Mouse (Mus musculus): Measurements from ENCODE around the gene Npnt.

Gene Npnt

DNA sequence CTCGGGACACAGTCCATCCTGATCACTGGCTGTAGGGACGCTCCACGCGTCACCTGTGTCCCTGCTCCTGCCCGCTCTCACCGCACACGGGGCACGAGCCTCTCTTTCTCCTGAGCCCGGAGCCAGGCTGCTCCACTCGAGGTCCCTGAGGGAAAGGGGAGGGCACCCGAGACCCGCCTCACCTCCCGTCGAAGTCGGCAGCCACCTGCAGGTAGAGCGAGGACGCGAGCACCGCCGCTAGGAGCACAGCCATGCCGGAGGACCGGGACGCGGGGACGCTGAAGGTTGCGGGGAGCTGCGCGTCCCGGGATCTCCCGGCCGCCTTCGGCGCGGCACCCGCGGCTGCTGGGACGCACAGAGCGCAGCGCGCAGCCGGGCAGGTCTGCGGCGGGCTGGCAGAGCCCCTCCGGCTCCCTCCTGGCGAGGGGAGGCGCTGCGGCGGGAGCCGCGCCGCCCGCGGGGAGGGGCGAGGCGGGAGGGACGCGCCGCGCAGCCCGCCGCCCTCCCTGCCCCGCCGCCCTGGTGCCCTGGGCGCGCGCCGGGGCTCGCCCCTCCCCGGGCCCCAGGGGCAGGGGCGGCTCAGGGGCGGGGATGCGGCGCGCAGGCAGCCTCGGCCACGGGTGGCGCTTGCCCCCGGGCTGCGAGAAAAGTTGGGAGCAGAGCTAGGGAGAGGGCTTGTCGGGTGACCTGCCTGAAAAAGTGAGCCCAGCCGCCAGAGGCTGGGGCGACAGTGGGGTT lies at the start of gene Npnt:
Gene Npnt, minus strand, starts transcription at position 501 of the 738 bp plus-strand sequence.
- peak; percentile 36 for DNase-seq (ENCODE audit: low read depth, low spot score)

- DNase-seq (ENCODE audit: low read depth, low spot score) = no peak
Measured at GRCm38 (mm10) chr3:132996299-132996698, 46.2 kb upstream of the Npnt start.

- no peak for DNase-seq (ENCODE audit: low read depth, low spot score)
Measured at GRCm38 (mm10) chr3:132995904-132996267, 45.8 kb upstream of the Npnt start.

GRCm38 (mm10) chr3:132995172-132995903 lies 45.2 kb upstream of the Npnt start:
- DNase-seq (ENCODE audit: low read depth, low spot score) = no peak

DNA sequence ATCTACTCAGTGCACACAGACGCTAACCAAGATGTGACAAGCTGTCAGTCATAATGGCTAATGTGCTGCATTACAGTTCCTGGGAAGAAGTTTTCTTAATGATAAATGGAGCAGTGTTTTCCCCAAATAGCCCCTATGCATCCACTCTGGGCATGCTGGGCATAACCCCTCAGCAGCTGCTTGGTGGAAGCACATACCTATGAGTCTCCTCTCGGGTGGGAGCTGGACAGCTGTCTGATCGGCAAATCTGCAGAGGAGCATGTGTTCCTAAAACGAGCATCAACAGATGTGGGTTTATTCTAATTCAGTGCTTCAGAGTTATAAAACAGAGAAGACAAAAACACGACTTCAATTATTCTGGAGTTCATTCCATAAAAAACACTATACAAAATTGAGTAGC lies 36.1 kb upstream of the Npnt start:
- DNase-seq (ENCODE audit: low read depth, low spot score) = no peak

DNA sequence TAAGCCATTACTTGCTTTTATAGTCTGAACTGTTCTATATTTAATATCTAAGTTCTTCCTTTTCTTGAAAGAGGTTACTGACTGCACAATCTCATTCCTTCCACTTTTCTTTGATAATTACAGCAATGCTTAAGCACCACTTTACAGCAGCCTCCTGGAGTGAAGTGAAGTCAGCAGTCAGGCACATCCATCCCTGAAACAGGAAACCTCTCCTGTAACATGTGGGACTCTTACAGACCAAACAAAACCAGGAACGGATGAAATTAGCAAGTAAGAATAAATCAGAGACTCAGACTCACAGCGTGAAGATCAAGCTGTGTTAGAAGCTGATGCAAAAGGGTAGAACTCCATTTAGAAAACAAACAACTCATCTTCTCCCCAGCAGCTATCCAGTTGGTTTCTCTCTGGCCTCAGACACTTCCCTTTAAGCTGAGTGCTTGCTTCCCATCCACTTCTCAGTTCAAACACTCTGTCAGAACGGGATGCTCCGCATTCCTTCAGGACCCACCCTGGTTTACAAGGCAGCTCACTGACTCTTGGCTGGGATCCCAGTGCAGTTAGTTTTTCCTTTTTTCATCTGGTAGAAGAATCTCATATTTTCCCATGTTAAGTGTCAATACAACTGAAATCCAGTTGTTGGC lies 33.9 kb upstream of the Npnt start:
- no peak for DNase-seq (ENCODE audit: low read depth, low spot score)

GRCm38 (mm10) chr3:132981968-132982367 lies 31.9 kb upstream of the Npnt start:
- DNase-seq (ENCODE audit: low read depth, low spot score) = no peak

DNA sequence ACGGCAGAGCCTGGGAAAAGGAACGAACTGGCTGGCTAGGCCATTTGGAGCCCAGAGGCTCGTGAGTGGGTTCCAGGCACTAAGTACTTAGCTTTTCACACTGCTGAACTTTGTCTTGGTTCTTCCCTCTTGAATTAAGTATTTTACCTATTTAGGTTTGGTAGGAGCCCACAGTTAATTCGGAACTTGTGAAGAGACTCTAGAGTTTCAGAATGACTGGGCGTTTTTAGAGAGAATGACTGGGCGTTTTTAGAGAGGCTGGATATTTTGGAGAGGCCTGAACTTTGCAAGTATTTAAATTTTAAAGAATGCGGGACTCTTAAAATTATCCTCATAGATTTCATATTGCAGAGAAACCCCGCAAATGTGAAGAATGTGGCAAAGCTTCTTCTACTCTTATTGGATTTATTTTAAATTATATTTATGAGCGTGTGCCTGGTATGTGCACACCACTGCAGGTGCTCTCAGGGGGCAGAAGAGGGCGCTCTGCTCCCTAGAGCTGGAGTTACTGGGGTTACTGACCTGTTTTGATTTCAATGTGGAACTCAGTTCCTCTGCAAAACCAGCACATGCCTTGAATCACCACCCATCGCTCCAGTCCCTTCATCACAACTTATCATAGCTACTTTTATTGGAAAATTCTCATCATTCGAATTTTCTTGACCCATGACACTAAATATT lies 29.8 kb upstream of the Npnt start:
- no peak for DNase-seq (ENCODE audit: low read depth, low spot score)

DNA sequence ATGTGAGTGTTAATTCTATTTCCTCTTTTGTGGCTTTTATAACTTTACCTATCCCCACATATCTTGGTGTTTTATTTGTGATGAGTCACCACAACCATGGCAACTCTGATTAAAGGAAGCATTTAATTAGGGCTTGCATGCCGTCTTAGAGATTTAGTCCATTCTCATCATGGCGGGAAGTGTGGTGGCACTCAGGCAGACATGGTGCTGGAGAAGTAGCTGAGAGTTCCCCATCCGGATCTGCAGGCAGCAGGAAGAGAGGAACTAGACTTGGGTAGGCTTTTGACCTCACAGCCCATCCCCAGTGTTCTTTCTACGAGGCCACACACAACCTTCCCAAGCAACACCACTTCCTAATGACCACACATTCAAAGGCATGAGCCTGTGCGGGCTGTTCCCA lies 16.2 kb upstream of the Npnt start:
- DNase-seq (ENCODE audit: low read depth, low spot score) = no peak

GRCm38 (mm10) chr3:132964715-132965507 lies 14.8 kb upstream of the Npnt start:
- DNase-seq (ENCODE audit: low read depth, low spot score) = no peak

GRCm38 (mm10) chr3:132962631-132963361 lies 12.7 kb upstream of the Npnt start:
- DNase-seq (ENCODE audit: low read depth, low spot score) = no peak

DNA sequence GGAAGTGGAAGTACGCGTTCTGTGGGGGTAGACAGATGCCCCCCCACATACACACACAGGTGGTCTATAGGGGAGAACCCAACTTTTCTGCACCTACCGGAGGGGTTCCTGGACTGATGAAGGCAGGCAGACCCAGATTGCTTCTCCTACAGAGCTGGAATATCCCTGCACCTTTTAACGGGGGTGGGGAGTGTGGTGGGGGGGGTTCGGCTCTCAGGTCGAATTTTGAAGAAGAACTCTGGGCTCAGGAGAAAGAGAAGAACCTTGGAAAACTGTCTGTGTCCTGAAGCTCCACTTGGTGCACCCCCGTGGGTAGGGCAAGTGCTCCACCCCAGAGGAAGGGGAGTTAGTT lies 414 bp upstream of the Npnt start:
- no peak for DNase-seq (ENCODE audit: low read depth, low spot score)

- DNase-seq (ENCODE audit: low read depth, low spot score) = peak; percentile 23
Measured at GRCm38 (mm10) chr3:132949380-132949790, 706 bp downstream of the Npnt start.

DNA sequence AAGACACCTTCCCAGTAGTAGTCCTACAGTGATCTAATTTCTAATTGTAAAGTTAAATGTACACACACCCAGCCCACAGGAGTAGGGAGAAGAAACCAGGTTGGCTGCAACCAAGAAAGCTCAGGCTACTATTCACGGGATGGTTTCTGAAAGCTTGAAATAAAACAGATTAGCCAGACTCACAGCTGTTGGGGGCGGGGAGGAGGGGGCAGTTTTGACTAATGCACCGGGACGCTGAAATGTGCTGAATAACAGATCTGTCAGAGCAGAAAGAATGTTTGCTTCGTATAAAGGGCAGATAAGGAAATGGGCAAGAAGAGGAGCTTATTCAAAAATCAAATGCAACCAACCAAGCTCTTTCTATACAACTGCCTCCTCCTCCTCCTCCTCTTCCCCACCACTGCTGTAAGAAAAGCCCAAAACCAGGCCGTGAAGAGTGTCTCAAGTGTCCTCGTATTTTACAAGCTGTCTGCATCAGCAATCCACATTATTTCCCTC lies 1.7 kb downstream of the Npnt start:
- DNase-seq (ENCODE audit: low read depth, low spot score) = no peak

- no peak for DNase-seq (ENCODE audit: low read depth, low spot score)
Measured at GRCm38 (mm10) chr3:132946086-132946485, 4.0 kb downstream of the Npnt start.

DNA sequence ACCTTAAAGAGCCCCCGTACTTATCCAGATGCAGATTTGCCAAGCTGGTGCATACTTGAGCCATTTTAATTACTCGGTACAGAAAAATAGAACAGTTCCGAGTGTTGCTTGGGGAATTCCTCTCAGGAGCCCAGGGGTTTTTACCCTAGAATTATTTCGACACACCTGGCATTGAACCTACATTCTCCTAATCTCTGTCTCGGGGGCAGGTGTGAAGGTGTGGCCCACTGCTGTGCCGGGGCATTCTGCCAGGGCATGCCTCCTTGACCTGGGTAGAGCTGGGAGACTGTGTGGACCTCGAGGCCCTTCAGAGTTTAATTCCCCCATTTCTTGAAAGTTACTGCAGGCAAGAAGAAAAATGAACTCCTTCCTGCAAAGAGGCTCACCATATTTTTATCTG lies 4.4 kb downstream of the Npnt start:
- no peak for DNase-seq (ENCODE audit: low read depth, low spot score)

DNA sequence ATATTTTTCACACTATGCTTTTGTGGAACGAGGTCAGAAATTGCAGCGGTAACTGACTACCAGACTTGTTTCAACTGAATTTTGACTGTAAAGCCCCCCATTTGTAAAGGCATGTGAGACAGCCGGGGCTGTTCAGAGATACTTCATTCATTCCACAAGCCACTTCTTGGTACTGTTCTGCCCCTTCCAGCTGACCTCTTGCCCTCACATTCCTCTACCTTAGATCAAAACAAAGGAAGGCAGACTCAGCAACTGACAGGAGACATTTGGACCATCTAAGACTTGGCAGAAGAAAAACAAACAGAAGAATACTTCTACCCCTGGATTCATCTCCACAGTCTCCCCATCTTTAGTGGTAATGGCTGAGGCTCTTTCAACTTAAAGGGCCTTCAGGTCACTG lies 5.5 kb downstream of the Npnt start:
- no peak for DNase-seq (ENCODE audit: low read depth, low spot score)

DNA sequence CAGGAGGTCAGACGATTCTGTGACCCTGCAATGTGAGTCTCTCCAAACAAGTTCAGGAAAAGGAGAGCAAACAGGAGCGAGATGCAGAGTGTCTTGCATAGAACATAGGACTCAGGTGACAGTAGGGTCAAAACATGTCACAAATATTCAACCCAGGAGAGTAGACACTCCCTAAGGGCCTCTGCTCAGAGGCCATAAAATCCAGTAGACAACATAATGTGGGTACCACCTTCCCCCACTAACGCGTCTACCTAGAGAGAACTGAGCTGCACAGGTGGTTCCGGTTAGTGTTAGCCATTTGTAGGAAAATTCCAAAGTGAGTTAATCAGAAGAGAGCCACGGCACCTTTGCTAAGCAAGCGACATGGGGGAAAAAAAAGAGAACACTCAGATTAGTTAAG lies 5.9 kb downstream of the Npnt start:
- no peak for DNase-seq (ENCODE audit: low read depth, low spot score)

DNA sequence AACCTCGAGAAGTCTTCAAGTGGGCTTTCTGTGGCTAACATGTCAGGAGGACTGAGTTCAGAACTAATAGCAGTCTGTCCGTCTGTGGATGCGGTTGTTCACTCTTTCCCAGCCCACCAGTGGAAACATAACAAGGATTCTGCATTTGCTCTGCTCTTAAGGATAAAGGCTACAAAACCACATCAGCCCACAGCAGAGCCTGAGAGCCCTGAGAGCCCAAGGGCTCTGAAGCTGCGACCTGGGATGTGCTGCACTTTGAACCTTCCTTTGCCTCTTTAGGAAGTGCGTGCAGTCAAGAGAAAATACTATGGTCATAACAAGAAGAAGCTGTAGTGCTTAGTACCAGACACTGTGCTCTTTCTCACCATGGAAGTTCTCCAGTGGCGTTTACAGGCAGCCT lies 7.3 kb downstream of the Npnt start:
- no peak for DNase-seq (ENCODE audit: low read depth, low spot score)

DNA sequence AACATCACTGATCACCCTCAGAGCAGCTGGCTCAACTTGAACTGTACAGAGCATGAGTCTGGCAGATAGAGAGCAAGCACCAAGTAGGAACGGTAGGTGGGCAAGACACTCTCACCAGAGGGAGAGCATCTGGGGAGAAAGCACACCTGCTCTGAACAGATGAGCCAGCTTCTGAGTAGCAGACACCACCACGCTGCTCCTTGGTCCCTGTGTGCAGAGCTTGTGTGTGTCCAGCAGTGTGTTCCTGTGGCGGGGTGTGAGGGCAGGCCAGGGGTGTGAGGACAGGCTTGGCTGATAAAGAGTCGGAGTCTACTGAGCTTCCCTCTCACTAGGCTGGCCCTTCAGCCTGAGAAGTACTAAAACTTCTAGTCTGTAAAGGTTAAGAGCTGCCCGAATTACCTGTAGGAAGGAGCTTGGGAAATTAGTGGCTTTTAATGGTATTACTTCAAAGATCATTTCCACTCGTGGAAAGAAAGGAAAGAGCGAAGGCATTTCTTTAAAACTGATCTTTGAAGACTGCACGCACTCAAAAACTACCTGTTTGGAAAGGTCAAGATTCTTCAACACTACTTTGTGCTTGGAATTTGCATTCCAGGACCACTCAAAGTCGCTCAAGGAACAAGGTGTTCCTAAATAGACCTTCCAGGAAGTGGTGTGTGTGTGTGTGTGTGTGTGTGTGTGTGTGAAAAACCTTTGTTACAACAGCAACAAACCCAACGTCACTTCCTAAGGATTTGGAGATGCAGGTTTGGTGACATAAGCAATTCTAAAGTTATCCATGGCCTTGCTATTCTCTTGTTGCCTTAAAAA lies 9.7 kb downstream of the Npnt start:
- no peak for DNase-seq (ENCODE audit: low read depth, low spot score)
